Mouse (Mus musculus): ENCODE data around the gene Dynlrb2. TPM values are rescaled to one million over a fixed set of nuclear protein-coding genes. Genes with fewer than 3 reads are reported as not detected.

Gene Dynlrb2
- total RNA-seq, 2 experiments from 2014 or later: 4.5 TPM

- DNase-seq (ENCODE audit: low spot score in 2 of 2): no peak
Observed at GRCm38 (mm10) chr8:116538763-116539162, 34.0 kb downstream of the Dynlrb2 start.

DNA sequence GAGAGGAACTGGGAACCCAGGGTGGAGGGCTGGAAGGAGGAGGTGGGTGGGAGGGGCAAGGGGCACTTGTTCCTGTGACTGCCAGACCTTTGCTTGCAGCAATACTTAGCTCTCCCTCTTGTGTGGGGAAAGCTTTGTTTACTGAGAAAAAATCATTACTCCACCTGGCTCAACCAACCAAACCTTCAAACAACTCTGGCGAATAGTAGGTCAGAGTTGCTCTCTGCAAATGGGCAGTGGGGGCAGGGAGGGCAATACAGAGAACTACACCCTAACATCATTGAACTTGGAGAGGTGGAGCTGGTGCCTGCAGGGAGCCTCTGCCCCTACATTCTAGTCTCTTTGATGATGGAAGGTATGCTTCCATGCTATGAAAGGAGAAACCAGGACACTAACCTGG is 35.4 kb downstream of the Dynlrb2 start:
- no peak for DNase-seq (ENCODE audit: low spot score in 2 of 2)

- no peak for DNase-seq (ENCODE audit: low spot score in 2 of 2)
Observed at GRCm38 (mm10) chr8:116542842-116543241, 38.1 kb downstream of the Dynlrb2 start.

DNA sequence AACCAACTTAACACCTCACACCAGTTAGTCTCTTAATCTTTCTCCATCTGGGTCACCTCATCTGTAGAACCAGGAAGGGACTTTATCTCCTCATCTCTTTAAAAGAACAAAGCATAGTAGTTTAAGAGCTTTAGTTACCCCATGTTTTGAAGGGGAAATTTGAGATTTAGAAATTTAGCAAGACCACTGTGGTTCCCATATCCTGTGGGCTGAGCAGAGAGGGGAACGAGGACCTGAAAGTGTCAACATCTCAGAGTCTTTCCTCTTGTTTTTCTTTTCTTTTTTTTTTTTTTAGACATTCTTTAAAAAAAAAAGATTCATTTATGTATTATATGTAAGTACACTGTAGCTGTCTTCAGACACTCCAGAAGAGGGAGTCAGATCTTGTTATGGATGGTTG is 38.6 kb downstream of the Dynlrb2 start:
- DNase-seq (ENCODE audit: low spot score in 2 of 2): no peak

GRCm38 (mm10) chr8:116552255-116552654 is 47.5 kb downstream of the Dynlrb2 start:
- DNase-seq (ENCODE audit: low spot score in 2 of 2): no peak

- no peak for DNase-seq (ENCODE audit: low spot score in 2 of 2)
Observed at GRCm38 (mm10) chr8:116552778-116553177, 48.0 kb downstream of the Dynlrb2 start.

Other genes with a start within 250 kb of the Dynlrb2 start
- 10 to 100 TPM; 11.9 to 12.7 TPM for gene Cdyl2, start 228.0 kb downstream of the Dynlrb2 start, total RNA-seq (2021)

Measured in layer of hippocampus, postnatal 10 days (tissue).